Mouse (Mus musculus) thymus, adult 2 months (tissue): ENCODE data around the gene Gria4.

ENCODE experiments used
- CTCF ChIP-seq: fragments of 200-500 bp; IDR thresholded peaks from 2 replicates; pipeline ENCODE4 v1.5.1; 2012; ENCODE audit warnings: mild to moderate bottlenecking, control low read depth, low read length, moderate library complexity, borderline replicate concordance; ENCODE audit not compliant: control insufficient read depth, poor library complexity, insufficient read depth; ENCODE audit errors: extremely low read depth
- POLR2A ChIP-seq: fragments of 200-500 bp; IDR thresholded peaks from 2 replicates; pipeline ENCODE4 v1.6.1; 2012; ENCODE audit warnings: mild to moderate bottlenecking, low read length, control low read depth, moderate library complexity; ENCODE audit not compliant: control insufficient read depth, poor library complexity, insufficient read depth; ENCODE audit errors: extremely low read depth

- TF ChIP-seq CTCF (no peak), POLR2A (no peak)
These were observed 83.7 kb downstream of the Gria4 start for GRCm38 (mm10) chr9:4712367-4712766.
